Mouse (Mus musculus): ENCODE measurements around the gene Atxn7l1. TPM values are rescaled to one million over a fixed set of nuclear protein-coding genes. Genes with fewer than 3 reads are reported as not detected.
A peak's percentile ranks its signal among the peaks of the same experiment; 100 is the strongest.

Gene Atxn7l1
- total RNA-seq, 2 experiments from 2014 or later: 20.4 to 23.9 TPM

DNA sequence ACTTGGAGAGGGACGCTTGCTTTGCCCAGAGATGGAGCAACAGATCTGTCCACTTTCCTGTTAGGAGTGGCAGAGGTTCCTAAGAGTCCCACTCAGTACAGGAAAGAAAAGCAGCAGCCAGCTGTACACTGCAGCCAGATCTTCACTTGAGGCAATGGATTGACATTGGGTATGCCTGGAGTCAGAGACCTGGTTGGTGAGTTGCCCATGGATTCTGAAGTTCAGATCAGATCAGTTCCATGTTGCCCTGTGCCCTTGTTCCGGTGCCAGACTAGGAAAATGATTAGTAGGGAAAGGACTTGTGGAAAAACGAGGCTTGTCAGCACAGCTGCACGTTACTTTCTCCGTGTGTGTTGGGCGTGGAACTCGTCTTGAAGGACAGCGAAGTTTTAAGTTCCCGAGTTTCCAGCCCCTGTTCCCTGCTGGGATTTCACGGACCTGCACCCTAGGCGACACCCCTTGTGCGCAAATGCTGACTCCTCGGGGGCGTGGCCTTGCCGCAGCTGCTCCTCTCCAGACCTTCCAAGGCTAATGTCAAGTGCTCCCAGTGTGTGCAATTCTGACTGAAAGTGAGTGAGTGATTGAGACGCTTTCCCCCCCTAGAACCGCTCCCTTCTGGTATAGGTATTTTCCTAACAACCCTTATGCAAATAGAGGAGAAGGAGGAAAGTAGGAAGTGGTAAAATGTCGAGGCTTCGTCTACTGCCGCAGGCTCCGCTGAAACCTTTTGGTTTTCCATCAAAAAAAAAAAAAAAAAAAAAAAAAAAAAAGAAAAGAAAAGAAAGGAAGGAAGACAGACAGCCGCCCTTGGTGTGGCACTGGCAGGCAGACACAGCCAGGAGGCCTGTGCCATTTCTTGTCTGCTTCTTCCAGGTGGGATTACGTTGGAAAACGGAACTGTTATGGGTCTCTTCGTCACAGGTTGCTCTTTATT, 28.4 kb downstream of the Atxn7l1 start:
- intact Hi-C loops (cut with DNase I): no loop called here
- H3K4me3 ChIP-seq: peak overlapping the region; percentile 63
- peak; percentile 38 for TF ChIP-seq CTCF (IDR thresholded peaks at IDR 0.05)
- peak; percentile 89 for DNase-seq
- peak overlapping the region; percentile 90 for H3K27ac ChIP-seq

DNA sequence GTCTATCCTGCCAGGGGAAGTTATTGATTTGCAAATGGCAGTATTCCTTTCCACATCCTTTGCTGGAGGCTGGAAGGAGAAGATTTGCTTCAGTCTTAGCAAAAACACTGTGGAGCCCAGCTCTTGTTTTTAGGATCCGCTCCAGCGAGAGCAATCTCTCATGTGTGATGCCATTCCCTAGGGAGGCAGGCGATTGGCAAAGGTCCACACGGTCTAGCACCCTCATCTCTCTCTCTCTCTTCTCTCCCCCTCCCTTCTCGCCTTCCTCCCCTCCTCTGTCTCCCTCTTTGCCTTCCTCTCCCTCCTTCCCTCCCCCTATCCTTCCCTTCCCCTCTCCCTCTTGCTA, 29.0 kb downstream of the Atxn7l1 start:
- peak overlapping the region; percentile 63 for H3K4me3 ChIP-seq
- H3K27ac ChIP-seq: peak overlapping the region; percentile 90
- peak; percentile 39 for DNase-seq
- no peak for TF ChIP-seq CTCF (IDR thresholded peaks at IDR 0.05)
- intact Hi-C loops (cut with DNase I): no loop called here

DNA sequence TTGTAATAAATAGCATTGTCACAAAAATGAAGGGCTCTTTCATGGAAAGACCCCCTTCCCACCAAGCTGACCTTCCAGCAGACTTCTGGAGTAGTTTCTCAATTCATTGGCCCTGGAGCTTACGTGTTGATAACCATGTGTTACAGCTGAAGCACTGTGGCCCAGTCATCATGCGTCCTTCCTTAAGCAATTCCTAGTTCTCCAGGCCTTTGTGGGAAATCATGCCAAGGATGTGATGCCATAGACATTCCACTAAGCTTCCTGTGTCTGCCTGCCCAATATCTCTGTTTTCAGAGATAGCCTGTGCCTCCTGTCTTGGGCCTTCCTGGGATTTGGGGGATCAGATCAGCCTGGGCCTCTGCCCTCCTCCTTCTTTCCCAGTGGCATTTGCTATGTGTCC, 32.9 kb downstream of the Atxn7l1 start:
- Histone ChIP-seq H3K27ac (no peak overlapping the region), H3K4me3 (no peak overlapping the region)
- no peak for TF ChIP-seq CTCF (IDR thresholded peaks at IDR 0.05)
- DNase-seq: no peak
- intact Hi-C loops (cut with DNase I): no loop called here

DNA sequence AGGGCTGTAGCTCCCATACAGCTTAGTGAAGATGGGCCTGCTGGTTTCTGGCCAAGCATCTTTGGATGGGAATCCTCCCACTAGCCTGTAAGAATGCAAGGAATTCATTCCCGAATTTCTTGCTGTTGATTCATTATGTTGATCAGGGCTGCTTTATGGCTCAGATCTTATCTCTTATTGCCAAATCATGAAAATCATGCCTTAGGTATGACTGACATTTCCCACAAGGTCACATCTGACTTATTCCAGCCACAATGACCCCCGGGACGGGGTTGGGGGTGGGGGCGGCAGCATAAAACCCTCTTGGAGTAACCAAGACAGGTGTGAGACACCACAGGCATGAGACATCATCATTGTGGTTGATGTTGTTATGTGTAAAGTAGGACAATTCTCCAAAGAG, 34.4 kb downstream of the Atxn7l1 start:
- intact Hi-C loops (cut with DNase I): no loop called here
- Histone ChIP-seq H3K4me3 (no peak overlapping the region), H3K27ac (no peak overlapping the region)
- TF ChIP-seq CTCF (IDR thresholded peaks at IDR 0.05): no peak
- no peak for DNase-seq

DNA sequence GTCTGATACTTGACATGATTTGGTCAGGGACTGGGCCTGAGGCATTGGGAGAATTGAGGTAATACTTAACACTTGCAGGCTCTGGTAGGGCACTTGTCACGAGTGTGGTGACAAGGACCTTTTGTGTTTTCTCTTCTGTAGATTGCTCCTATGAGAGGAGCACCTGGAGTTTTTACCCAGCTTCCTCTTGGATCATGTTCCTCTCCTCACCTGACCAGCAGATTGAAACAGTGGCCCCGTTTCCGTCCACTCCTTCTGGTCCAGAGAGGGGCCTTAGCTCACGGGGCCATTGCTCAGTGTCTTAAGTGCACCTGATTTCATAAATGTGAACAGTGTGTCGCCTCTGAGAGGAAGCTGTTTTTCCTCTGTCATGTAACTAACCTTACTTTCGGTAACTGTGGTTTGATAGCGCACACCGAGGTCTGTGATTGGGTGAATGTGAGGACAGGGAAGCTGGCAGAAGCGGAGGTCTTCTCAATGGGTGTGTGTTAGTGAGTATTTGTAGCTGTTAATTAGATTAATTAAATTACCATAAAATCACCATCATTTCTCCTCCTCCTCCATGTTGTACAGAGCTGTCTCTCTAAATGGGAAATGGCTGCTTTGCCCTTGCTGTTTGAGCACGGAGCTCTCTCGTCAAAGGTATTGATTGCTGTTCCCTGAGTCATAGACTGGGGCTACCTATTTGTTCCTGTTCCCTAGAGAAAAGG, 35.1 kb downstream of the Atxn7l1 start:
- no peak for DNase-seq
- H3K4me3 ChIP-seq: no peak overlapping the region
- no peak overlapping the region for H3K27ac ChIP-seq
- intact Hi-C loops (cut with DNase I): no loop called here
- TF ChIP-seq CTCF (IDR thresholded peaks at IDR 0.05): no peak

DNA sequence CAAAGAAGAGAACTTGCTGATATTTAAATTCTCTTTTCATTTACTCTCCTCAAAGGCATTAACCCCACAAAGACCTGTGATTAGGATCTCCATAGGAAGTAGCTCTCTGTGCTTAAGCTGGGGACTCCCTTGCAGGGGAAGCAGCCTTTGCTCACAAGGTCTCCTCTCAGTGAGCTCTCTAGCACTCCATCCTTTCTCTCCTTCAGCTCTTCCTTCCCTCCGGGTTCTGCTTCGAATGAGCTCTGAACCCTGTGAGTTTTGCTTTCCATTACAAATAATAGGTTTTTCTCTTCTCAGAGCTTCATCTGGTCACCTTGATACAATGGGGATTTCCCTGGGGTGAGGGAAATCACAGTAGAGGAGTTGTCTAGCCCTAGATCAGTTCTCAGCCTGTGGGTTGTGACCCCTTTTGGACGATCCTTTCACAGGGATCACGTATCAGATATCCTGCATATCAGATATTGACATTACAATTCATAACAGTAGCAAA, 35.7 kb downstream of the Atxn7l1 start:
- no peak overlapping the region for H3K27ac ChIP-seq
- no peak for DNase-seq
- no peak for TF ChIP-seq CTCF (IDR thresholded peaks at IDR 0.05)
- intact Hi-C loops (cut with DNase I): no loop called here
- no peak overlapping the region for H3K4me3 ChIP-seq

DNA sequence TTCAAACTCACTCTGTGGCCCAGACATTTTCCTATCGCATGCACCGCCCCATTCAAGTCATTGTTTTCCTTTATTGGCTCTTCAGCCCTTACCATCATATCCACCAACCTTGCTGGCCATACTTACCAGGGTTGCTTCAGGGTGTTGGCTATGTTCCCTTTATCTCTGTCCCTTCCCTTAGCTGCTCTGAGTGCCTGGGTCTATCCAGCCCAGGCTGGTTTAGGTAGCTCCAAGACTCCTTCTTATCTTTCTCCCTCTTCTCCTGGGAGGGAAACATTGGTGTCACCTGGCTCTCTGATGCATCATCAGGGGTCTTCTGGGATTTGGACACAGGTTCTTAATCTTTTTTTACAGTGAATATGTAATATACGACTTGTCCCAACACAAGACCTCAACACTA, 36.6 kb downstream of the Atxn7l1 start:
- Histone ChIP-seq H3K4me3 (no peak overlapping the region), H3K27ac (no peak overlapping the region)
- intact Hi-C loops (cut with DNase I): no loop called here
- no peak for TF ChIP-seq CTCF (IDR thresholded peaks at IDR 0.05)
- DNase-seq: no peak

DNA sequence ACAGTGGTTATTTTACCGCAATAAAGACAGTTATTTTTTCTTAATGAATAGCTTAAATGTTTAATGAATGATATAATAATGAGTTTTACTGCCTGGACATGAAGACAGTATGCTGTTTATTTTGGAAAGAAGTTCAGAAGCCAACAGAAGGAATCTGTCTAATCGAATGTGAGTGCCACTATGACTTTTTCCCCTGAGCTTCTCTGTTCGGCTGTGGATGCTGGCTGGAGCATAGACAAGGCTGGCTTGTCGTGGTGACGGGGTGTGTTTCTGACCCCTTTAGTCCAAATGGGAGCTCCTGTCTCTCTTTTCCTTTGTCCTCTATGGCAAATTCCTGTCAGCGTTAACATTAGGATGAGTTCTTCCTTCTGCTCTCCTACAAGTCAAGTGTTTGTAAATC, 37.6 kb downstream of the Atxn7l1 start:
- TF ChIP-seq CTCF (IDR thresholded peaks at IDR 0.05): no peak
- no peak for DNase-seq
- intact Hi-C loops (cut with DNase I): no loop called here
- Histone ChIP-seq H3K27ac (no peak overlapping the region), H3K4me3 (no peak overlapping the region)

DNA sequence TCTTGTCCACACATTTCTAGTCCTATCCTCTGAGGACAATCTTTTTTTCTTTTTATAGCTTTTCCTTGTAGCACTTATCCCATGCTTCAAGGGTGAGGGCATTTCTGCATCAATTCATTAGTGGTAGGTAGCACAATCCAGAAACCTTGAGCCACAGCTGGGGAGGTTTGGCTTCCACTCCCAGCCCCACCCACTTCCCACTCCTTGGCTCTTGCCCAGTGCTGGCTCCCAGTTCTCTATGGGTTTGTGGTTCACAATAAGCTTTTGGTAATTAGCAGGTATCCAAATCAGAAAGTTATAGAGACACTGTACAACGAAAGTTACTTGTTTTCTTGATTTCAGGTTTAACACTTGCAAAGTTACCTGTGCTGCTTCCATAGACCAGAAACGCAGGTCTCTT, 38.8 kb downstream of the Atxn7l1 start:
- DNase-seq: peak; percentile 55
- Histone ChIP-seq H3K4me3 (no peak overlapping the region), H3K27ac (no peak overlapping the region)
- intact Hi-C loops (cut with DNase I): no loop called here
- no peak for TF ChIP-seq CTCF (IDR thresholded peaks at IDR 0.05)

DNA sequence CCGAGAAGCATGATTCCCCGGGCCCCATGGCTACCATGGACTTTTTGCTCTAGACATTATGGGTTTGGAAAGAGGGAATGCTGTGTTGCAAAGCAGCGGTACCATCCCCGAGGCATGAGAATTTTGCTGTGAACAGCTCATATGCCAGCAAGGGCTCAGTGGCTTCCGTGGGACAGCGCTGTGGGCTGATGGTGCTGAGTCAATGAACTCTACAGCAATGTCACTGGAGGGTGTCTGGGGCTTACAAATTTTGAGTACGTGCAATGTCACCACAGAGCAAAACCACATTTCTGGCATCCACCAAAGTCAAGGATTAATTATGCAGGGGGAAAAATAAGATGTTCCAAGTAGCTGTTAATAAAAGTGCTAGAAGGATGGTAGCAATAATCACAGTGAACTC, 42.6 kb downstream of the Atxn7l1 start:
- H3K4me3 ChIP-seq: no peak overlapping the region
- DNase-seq: no peak
- no peak overlapping the region for H3K27ac ChIP-seq
- no peak for TF ChIP-seq CTCF (IDR thresholded peaks at IDR 0.05)
- intact Hi-C loops (cut with DNase I): no loop called here

DNA sequence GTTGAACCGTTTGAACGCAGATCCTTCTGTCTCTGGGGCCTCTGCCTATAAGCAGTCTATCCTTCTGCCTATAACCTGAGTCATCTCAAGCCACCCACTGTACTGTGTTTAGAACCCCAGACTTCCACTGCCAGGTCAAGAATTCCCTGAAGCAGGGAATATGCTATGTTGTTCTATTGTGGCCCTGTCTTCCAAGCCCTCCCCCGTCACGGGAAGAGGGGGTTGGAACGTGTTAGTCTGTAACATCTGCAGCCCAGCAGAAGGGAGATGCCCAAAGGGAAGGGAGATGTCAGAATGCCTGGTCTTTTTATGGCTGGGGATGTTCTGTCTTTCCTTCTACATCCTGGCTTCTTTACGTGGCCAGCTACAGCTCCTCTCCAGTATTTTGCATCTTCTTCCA, 43.1 kb downstream of the Atxn7l1 start:
- DNase-seq: no peak
- Histone ChIP-seq H3K27ac (no peak overlapping the region), H3K4me3 (no peak overlapping the region)
- intact Hi-C loops (cut with DNase I): no loop called here
- TF ChIP-seq CTCF (IDR thresholded peaks at IDR 0.05): no peak

DNA sequence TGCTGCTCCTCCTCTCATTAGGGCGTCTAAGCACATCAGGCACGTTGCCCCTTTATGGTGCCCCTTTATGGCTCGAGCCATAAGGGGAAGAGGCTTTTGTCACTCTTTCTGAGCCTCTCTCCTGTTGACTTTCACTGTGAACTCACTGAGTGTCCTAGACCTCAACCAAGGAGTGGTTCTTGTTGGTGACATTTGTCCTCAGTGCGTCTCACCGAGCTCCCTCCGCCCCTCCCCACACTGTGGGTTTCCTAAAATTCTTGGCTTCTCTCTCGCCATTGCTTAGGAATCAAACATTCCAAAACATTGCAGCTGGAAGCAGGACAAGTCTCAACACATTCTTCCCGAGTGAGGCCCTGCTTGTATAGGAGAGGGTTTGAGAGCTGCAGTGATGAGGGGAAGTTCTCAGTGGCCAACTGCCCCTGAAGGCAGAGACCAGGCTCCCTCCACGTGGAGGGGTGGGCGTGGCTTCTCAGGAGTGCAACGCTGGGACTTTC, 46.0 kb downstream of the Atxn7l1 start:
- intact Hi-C loops (cut with DNase I): no loop called here
- no peak for TF ChIP-seq CTCF (IDR thresholded peaks at IDR 0.05)
- Histone ChIP-seq H3K27ac (0 out of 2 replicates have a peak overlapping the region, but pooled peaks have one; percentile 3), H3K4me3 (no peak overlapping the region)
- no peak for DNase-seq

DNA sequence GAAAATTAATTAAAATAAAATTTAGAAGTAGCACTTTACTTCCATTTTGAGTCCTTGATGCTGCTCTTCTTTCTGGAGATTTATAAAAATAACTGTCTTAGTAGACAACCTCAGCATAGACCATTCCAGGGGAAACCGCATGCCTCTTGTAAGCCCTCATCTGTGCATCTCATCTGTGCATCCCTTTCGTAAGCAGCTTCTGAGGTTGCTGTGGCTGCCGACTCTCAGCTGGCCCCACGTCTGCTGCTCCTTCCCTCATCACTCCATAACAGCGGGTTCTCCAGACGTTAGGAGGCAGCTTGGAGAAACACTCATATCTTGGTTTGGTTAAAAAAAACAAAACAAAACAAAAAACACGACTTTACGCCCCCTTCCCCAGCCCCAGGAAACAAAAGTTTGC, 47.7 kb downstream of the Atxn7l1 start:
- TF ChIP-seq CTCF (IDR thresholded peaks at IDR 0.05): no peak
- no peak for DNase-seq
- intact Hi-C loops (cut with DNase I): no loop called here
- Histone ChIP-seq H3K4me3 (no peak overlapping the region), H3K27ac (no peak overlapping the region)

Measured in gastrocnemius, adult 2 months (tissue).